10 mouse cellular contexts compared by ENCODE assay signal in genomic region chr1:75253849-75254624, GRCm38 (mm10). TPM values are rescaled to one million over a fixed set of nuclear protein-coding genes. Genes with fewer than 3 reads are reported as not detected.
DNase-seq lines count a peak whose midpoint lies in the region; TF ChIP-seq lines count a peak whose summit lies in the region.
"Had no signal": no experiment of that assay in that cellular context is flagged by ENCODE, and none has a peak within 500 bp of the region (broad histone marks: within the 10 kb centered on the region; RNA-seq: fewer than 3 reads in every experiment).

No protein-coding gene starts in this region.

- no peaks in the 10 kb centered on the region for H3K36me3 ChIP-seq in C2C12 (ENCODE audit: control insufficient read depth, insufficient read depth)
- H3K36me3 ChIP-seq: heart, embryonic 15.5 days had no signal

- H3K27me3 ChIP-seq in C2C12 (ENCODE audit: control insufficient read depth, insufficient read depth, insufficient read length) = no peaks in the 10 kb centered on the region
- H3K27me3 ChIP-seq: heart, embryonic 15.5 days had no signal

- H3ac ChIP-seq in C2C12 (ENCODE audit: control insufficient read depth, insufficient read length, low read depth) = no peak overlapping the region

- no peaks in the 10 kb centered on the region for H3K79me3 ChIP-seq in C2C12 (ENCODE audit: low read depth)

- no peaks in the 10 kb centered on the region for H3K79me2 ChIP-seq in C2C12 (ENCODE audit: control insufficient read depth, insufficient read depth)

- H3K4me3 ChIP-seq in C2C12 (ENCODE audit: insufficient read depth, poor library complexity, severe bottlenecking) = no peak overlapping the region
- H3K4me3 ChIP-seq: heart, embryonic 15.5 days had no signal

- peak; percentile 69 for TF ChIP-seq CTCF in C2C12 (IDR thresholded peaks at IDR 0.05; ENCODE audit: control insufficient read depth, insufficient read depth, insufficient read length)

- peak; percentile 82 for DNase-seq in ES-CJ7 (ENCODE audit: low read depth, low spot score)
- DNase-seq in cerebellum, adult 8-10 months = peak; percentile 90
- DNase-seq in frontal cortex, postnatal 25 days (ENCODE audit: low spot score in 2 of 2) = peak; percentile 81 to 87
- peak; percentile 89 to 92 for DNase-seq in kidney, postnatal 4 days
- DNase-seq in lung, postnatal 36 days = peak; percentile 93
- DNase-seq in skeletal muscle tissue, adult 2 months (ENCODE audit: low read depth, low spot score) = peak; percentile 60
- DNase-seq in yolk sac, embryonic 10.5 days (ENCODE audit: low spot score) = peak; percentile 50

TF ChIP-seq in C2C12, 6 proteins besides CTCF, POLR2A, EP300 and RAD21:
- TF ChIP-seq MAX (IDR thresholded peaks at IDR 0.05) (no peak), MYOD1 (IDR thresholded peaks at IDR 0.05; ENCODE audit: control insufficient read depth, insufficient read length, low read depth) (no peak), CEBPB (IDR thresholded peaks at IDR 0.05; ENCODE audit: low read depth) (no peak), USF1 (IDR thresholded peaks at IDR 0.05; ENCODE audit: low read depth) (no peak), MYOG (IDR thresholded peaks at IDR 0.05; ENCODE audit: control insufficient read depth, extremely low read depth, insufficient read length) (no peak), FOSL1 (IDR thresholded peaks at IDR 0.05; ENCODE audit: insufficient read depth, low read length, poor library complexity, severe bottlenecking) (no peak)

RNA-seq across cellular contexts. Expression of gene Ptprn, which starts 10.3 kb away (rescaled TPM):
- polyA plus RNA-seq in C2C12 (2012; fragmentation: generic; extraction: Trizol) = 15.3 TPM

RNA-seq across cellular contexts. Expression of gene Dnajb2, which starts 17.8 kb away (rescaled TPM):
- 27.7 TPM for polyA plus RNA-seq in C2C12 (2012; fragmentation: generic; extraction: Trizol)

RNA-seq across cellular contexts. Expression of gene A630095N17Rik, which starts 22.1 kb away (rescaled TPM):
- polyA plus RNA-seq in C2C12 (2012; fragmentation: generic; extraction: Trizol) = not detected
- polyA plus RNA-seq: heart, embryonic 15.5 days; stomach, embryonic 16.5 days had no signal

RNA-seq across cellular contexts. Expression of gene Resp18, which starts 24.2 kb away (rescaled TPM):
- not detected for polyA plus RNA-seq in C2C12 (2012; fragmentation: generic; extraction: Trizol)

RNA-seq across cellular contexts. Expression of gene Tuba4a, which starts 34.4 kb away (rescaled TPM):
- 167 TPM for polyA plus RNA-seq in C2C12 (2012; fragmentation: generic; extraction: Trizol)
